Mouse (Mus musculus): Measurements from ENCODE around the gene Map7d1. TPM values are rescaled to one million over a fixed set of nuclear protein-coding genes. Genes with fewer than 3 reads are reported as not detected.

The Map7d1 gene
- 100 to 1,000 TPM; 138 to 195 (median 173) TPM for total RNA-seq (2022)

GRCm38 (mm10) chr4:126256131-126256791, at the start of gene Map7d1:
Map7d1 (minus strand) TSS chr4:126256343.
- peak; percentile 83 to 85 for DNase-seq (ENCODE audit: low spot score in 2 of 2)

GRCm38 (mm10) chr4:126305428-126305827, 49.3 kb upstream of the Map7d1 start:
- DNase-seq (ENCODE audit: low spot score in 2 of 2), result no peak

- no peak for DNase-seq (ENCODE audit: low spot score in 2 of 2)
Measured at GRCm38 (mm10) chr4:126303877-126304276, 47.7 kb upstream of the Map7d1 start.

- no peak for DNase-seq (ENCODE audit: low spot score in 2 of 2)
Measured at GRCm38 (mm10) chr4:126301584-126302309, 45.6 kb upstream of the Map7d1 start.

GRCm38 (mm10) chr4:126300916-126301583, 44.9 kb upstream of the Map7d1 start:
- DNase-seq (ENCODE audit: low spot score in 2 of 2), result no peak

- DNase-seq (ENCODE audit: low spot score in 2 of 2), result peak; percentile 54 to 68
Measured at GRCm38 (mm10) chr4:126296617-126297101, 40.5 kb upstream of the Map7d1 start.

GRCm38 (mm10) chr4:126295937-126296336, 39.8 kb upstream of the Map7d1 start:
- no peak for DNase-seq (ENCODE audit: low spot score in 2 of 2)

- no peak for DNase-seq (ENCODE audit: low spot score in 2 of 2)
Measured at GRCm38 (mm10) chr4:126295152-126295551, 39.0 kb upstream of the Map7d1 start.

GRCm38 (mm10) chr4:126291196-126291595, 35.1 kb upstream of the Map7d1 start:
- no peak for DNase-seq (ENCODE audit: low spot score in 2 of 2)

GRCm38 (mm10) chr4:126290314-126290713, 34.2 kb upstream of the Map7d1 start:
- no peak for DNase-seq (ENCODE audit: low spot score in 2 of 2)

- DNase-seq (ENCODE audit: low spot score in 2 of 2), result no peak
Measured at GRCm38 (mm10) chr4:126288085-126288666, 32.0 kb upstream of the Map7d1 start.

- no peak for DNase-seq (ENCODE audit: low spot score in 2 of 2)
Measured at GRCm38 (mm10) chr4:126287302-126287995, 31.3 kb upstream of the Map7d1 start.

GRCm38 (mm10) chr4:126286492-126286891, 30.3 kb upstream of the Map7d1 start, which contains the start of gene Col8a2:
Col8a2 (plus strand) TSS chr4:126286793.
- DNase-seq (ENCODE audit: low spot score in 2 of 2), result no peak

GRCm38 (mm10) chr4:126283582-126283981, 27.4 kb upstream of the Map7d1 start:
- no peak for DNase-seq (ENCODE audit: low spot score in 2 of 2)

- DNase-seq (ENCODE audit: low spot score in 2 of 2), result no peak
Measured at GRCm38 (mm10) chr4:126281706-126282105, 25.6 kb upstream of the Map7d1 start.

GRCm38 (mm10) chr4:126278961-126279360, 22.8 kb upstream of the Map7d1 start:
- DNase-seq (ENCODE audit: low spot score in 2 of 2), result no peak

- no peak for DNase-seq (ENCODE audit: low spot score in 2 of 2)
Measured at GRCm38 (mm10) chr4:126278565-126278915, 22.4 kb upstream of the Map7d1 start.

- peak in 1 of 2 experiments; percentile 33 for DNase-seq (ENCODE audit: low spot score in 2 of 2)
Measured at GRCm38 (mm10) chr4:126277906-126278564, 21.9 kb upstream of the Map7d1 start.

- no peak for DNase-seq (ENCODE audit: low spot score in 2 of 2)
Measured at GRCm38 (mm10) chr4:126275681-126276131, 19.6 kb upstream of the Map7d1 start.

GRCm38 (mm10) chr4:126275081-126275480, 18.9 kb upstream of the Map7d1 start:
- DNase-seq (ENCODE audit: low spot score in 2 of 2), result no peak

Data from gastrocnemius, adult 8-10 months (tissue).